Mouse (Mus musculus) megakaryocyte, adult 5-6 weeks (primary cell): Measurements from ENCODE around the gene Chchd1. TPM values are rescaled to one million over a fixed set of nuclear protein-coding genes. Genes with fewer than 3 reads are reported as not detected.
"Not testable (repeated sequence)": the region's sequence is repeated elsewhere in the genome, so short reads cannot be mapped to it uniquely, and the experiment has no call there.

Source experiments
- ATAC-seq: 2 replicates; pipeline ENCODE4 v1.8.0; 2016; ENCODE audit warnings: mild to moderate bottlenecking, inconsistent platforms; ENCODE audit not compliant: poor library complexity, severe bottlenecking
- total RNA-seq, 2 experiments: library from RNA; stranded (forward) in 1 of 2; stranded (reverse) in 1 of 2; fragments of 153-499, 151-499 nt in 1 of 2; fragments of 221-1000, 200-1000 nt in 1 of 2; gene quantifications; 2 replicates each; pipeline versions ENCODE4 v1.2.3 to v1.2.4; 2015 to 2017

Gene Chchd1
- total RNA-seq, 2 experiments from 2014 or later, result 86.8 to 107 TPM

DNA sequence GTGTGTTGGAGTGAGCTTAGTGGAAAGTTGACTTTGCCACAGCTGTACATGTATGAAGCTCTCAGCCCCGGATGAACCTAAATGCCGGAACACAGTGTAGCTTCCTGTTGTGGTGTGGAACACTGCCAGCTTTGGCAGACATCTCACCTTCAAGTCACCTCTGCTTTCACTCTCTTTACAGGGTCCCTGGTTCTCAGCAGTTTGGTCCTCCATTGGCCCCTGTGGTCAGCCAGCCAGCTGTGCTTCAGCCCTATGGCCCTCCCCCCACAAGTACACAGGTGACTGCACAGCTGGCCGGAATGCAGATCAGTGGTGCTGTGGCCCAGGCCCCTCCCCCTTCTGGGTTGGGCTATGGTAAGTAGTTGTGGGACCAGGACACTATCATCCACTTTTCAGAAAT, 20.3 kb upstream of the Chchd1 start:
- ATAC-seq, result peak; percentile 86

DNA sequence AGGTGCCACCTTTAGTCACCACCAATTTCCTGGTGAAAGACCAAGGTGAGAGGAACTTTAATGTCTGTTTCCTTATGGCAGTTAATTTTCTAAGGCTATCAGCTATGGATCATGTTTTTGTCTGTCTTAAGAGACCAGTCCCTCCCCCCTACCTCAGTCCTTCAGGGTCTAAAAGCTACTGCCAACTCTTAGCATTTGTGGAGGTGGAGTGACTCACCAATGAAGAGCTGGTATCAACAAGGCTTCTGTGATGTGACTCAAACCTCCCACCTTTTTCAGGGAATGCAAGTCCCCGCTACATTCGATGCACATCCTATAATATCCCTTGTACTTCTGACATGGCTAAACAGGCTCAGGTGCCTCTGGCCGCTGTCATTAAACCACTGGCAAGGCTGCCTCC, 16.2 kb upstream of the Chchd1 start:
- ATAC-seq, result no peak

DNA sequence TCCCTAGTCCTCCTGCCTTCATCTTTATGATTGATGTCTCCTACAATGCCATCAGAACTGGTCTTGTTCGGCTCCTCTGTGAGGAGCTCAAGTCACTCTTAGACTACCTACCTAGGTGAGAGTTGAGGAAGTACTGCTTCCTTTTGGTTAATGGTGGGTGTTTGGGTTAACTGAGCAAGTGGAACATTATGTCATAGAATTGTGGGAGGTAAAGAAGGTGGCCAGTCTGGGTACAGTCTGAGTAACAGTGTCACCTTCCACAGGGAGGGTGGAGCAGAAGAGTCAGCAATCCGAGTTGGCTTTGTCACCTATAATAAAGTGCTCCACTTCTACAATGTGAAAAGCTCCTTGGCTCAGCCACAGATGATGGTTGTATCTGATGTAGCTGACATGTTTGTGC, 13.8 kb upstream of the Chchd1 start:
- no peak for ATAC-seq

DNA sequence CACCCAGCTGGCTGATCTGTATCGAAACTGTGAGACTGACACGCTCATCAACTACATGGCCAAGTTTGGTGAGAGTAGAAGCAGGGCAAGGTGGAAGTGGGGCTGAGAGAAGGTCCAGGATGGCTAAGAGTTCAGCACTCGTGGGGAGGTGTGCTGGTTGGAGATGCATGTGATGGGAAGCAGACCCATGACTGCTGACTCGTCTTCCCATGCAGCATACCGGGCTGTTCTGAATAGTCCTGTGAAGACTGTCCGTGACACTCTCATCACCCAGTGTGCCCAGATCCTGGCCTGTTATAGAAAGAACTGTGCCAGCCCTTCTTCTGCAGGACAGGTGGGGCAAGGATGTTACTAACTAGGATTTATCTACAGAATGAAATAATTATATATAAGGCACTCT, 11.0 kb upstream of the Chchd1 start:
- no peak for ATAC-seq

DNA sequence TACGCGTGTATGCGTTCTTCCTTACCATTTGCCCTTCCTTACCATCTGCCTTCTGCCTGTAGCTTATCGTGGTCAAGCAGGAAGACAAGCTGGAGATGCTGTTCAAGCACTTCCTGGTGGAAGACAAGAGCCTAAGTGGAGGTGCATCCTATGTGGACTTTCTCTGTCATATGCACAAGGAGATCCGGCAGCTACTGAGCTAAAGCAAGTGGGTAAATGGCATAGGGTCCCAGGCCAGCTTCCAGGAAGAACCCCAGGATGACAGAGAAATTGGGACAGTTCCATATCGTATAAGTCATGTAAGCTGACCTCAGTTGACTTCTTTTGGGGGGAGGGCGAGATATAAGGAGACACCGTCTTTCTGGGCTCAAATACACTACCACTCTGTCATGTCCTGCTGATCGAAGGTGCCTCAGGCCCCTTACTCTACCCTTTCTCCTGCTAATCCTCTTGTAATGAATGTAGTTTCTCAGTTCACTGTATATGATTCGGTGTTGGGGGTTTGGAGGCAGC, 9.2 kb upstream of the Chchd1 start:
- ATAC-seq, result no peak

DNA sequence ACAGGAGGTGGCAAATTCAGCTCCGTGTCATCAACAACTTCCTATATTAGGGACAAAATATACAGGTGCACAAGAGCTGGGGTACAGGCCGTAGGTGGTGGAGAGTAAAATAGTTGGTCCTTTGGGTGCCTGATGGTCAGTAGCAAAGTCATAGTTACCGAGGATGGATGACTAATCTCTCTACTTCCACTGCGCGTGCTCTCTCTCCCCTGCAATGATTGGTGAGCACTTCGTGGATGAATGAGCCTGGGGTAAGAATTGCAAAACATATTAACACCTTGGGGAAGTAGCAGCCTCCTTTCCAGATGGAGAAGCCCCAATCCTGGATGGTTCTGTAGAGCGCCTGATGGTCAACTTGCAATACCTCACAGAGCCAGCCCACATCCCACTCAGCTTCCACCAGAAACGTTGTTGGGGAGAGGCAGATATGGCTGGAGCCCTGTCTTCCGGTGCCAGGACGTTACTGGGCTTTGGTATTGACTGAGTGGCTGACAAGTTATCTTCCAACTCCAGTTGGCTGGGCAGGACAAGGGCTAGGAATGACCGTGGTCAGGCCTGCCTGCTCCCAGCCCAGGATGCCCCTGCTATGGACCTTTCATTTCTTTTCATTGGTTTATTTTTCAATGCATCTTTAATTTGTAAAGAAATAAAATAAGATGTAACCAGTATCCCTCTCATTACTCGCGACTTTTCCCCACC, 8.5 kb upstream of the Chchd1 start:
- peak; percentile 2; the same call in 1 of the 2 replicates for ATAC-seq

DNA sequence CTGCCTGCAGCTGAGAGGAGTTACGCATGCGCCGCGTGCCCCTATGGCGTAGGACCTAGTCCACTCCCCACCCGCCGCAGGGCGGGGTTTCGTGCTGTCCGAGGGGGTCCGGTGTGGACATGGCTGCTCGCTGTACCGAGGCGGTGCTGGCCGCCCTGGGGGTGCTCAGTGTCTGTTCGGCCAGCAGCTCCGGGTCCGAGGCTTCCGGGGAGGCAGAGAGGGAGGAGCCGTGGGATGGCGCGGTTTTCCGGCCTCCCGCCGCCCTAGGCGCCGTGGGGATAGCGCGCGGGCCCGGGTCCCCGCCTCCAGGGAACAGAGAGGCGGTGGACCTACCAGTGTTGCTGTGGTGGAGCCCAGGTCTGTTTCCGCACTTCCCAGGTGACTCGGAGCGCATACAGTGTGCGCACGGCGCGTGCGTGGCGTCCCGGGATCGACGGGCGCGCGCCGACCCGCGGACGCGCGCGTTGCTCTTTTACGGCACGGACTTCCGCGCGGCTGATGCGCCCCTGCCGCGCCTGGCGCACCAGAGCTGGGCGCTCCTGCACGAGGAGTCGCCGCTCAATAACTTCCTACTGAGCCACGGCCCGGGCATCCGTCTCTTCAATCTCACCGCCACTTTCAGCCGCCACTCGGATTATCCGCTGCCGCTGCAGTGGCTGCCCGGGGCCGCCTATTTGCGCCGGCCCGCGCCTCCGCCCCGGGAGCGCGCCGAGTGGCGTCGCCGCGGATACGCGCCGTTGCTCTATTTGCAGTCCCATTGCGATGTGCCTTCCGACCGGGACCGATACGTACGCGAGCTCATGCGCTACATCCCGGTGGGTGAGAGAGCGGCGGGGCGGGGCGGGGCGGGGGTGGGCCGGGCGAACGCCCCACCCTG, 7.7 kb upstream of the Chchd1 start, which contains the start of gene Fut11:
TSS of gene Fut11 (plus strand) at position 85 of the 877 bp plus-strand sequence.
- ATAC-seq, result peak; percentile 69

DNA sequence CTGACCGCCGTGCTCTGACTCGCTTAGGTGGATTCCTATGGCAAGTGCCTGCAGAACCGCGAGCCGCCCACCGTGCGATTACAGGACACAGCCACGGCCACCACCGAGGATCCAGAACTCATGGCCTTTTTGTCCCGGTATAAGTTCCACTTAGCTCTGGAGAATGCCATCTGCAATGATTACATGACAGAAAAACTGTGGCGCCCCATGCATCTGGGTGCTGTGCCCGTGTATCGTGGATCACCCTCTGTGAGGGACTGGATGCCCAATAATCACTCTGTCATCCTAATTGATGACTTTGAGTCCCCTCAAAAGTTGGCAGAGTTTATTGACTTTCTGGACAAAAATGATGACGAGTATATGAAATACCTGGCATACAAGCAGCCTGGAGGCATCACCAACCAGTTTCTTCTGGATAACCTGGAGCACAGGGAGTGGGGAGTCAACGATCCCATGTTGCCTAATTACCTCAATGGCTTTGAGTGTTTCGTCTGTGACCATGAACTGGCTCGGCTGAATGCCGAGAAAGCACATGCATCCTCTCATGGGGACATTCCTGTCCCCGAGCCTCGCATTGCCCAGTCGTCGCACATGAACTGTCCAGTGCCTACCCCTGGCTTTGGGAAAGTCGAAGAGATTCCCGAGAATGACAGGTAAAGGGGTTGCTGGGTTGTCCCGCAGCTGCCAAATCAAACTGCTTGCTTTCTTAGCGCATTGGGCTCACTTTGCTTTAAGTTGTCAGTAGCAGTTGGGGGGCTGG, 6.9 kb upstream of the Chchd1 start:
- no peak for ATAC-seq

DNA sequence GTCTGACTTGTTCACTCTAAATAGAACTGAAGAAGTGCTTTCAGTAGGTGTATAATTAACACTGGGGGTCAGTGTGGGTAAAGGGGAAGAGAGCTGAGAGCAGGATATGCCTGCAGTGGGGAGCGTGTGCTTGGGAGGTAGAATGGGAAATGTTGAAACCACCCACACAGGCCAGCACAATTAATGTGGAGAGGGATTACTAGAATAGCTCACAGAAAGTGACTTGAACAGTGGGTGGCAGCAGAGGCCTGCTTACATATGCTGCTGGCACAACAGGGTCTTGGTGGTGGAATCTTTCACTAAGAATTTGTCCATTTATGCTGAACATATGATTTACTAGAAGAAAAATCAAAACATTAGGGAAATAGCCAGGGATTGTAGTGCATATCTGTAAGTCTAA, 5.8 kb upstream of the Chchd1 start:
- ATAC-seq, result peak; percentile 45

DNA sequence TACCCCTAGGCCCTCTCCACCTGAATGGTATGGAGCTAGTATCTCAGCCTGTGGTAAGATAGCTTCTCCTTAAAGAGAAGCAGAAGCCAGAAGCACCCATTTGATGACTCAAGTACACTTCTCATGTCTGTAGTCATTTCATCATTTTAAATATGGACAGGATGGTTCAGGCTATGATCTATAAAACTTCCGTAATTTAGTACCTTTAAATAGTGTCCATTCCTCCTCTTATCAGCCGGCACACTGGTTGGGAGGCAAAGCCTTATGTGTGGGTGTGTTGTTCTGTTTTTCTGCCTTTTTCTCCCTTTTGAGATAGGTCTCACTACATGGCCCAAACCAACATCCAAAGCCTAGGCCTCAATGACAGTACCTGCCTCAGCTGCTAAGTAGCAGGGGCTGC, 4.3 kb upstream of the Chchd1 start:
- no peak for ATAC-seq

DNA sequence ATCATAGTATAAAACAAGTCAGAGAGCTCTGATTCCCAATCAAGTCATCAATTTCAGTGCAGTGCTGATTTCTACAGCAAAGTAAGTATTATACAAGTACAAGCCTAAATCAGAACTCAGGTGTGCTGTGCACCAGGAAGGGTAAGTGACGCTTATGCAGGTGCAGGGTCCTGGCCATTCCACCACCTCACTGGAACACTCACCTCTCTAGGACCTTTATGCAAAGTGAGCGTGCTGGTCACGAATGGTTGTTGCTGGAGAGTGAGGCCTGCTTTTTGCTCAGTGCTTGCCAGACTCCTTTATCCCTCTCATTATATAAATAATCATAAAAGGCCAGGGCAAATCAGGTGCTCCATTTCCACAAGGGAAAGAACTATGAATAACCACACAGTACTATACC, 2.4 kb upstream of the Chchd1 start:
- ATAC-seq, result no peak

DNA sequence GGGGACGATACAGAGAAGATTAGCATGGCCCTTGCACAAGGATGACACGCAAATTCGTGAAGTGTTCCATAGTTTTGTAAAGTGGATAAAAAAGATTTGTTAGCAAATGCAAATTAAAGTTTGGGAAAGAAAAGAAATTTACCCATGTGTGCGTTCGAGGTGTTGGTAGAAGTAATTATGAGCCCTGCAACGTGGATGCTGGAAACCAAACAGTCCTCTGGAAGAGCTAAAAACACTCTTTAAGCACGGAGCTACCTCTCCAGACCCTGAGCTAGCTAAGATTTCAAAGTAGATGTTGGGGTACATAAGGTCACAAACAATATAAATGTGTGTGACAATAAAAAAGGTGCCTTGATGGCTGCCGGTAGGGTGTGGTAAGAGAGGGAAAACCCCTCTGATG, 1.3 kb upstream of the Chchd1 start:
- no peak for ATAC-seq

DNA sequence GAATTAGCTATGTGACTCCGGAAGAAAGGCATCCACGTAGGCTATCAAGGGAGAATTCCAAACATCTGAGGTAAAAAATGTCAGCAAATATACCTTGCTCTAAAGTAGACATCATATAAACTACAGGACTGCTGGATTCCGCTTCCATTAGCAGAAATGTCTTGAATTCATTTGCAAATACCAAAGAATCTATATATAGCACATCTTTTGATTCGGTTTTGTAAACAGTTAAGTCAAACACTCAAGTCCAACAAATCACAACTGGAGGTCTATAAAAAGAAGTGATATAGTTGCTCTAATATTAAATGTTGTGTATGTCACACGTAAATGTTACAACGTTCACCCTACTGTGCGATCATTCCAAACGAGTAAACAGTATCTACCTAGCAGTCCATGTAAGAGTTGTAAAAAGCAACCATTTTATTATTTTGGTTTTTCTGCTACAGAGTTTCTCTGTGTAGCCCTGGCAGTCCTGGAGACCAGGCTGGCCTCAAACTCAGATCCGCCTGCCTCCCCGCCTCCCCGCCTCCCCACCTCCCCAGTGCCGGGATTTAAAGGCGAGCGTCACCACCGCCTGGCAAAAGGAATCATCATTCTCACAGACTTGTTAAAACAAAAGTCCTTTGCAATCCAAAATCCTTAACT, 588 bp upstream of the Chchd1 start:
- no peak for ATAC-seq

DNA sequence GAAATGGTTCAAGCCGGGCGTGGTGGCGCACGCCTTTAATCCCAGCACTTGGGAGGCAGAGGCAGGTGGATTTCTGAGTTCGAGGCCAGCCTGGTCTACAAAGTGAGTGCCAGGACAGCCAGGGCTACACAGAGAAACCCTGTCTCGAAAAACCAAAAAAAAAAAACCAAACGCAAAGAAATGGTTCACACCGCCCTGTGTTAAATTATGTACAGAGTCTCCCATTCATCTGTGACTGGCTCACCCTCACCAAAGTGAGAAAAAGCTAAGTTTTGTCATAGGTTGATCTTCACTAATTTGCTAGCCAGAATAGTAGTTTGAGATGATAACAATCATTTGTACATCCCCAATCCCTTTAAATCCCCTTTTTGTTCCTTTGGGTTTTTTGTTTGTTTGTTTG, 655 bp downstream of the Chchd1 start:
- ATAC-seq, result not testable (repeated sequence)

DNA sequence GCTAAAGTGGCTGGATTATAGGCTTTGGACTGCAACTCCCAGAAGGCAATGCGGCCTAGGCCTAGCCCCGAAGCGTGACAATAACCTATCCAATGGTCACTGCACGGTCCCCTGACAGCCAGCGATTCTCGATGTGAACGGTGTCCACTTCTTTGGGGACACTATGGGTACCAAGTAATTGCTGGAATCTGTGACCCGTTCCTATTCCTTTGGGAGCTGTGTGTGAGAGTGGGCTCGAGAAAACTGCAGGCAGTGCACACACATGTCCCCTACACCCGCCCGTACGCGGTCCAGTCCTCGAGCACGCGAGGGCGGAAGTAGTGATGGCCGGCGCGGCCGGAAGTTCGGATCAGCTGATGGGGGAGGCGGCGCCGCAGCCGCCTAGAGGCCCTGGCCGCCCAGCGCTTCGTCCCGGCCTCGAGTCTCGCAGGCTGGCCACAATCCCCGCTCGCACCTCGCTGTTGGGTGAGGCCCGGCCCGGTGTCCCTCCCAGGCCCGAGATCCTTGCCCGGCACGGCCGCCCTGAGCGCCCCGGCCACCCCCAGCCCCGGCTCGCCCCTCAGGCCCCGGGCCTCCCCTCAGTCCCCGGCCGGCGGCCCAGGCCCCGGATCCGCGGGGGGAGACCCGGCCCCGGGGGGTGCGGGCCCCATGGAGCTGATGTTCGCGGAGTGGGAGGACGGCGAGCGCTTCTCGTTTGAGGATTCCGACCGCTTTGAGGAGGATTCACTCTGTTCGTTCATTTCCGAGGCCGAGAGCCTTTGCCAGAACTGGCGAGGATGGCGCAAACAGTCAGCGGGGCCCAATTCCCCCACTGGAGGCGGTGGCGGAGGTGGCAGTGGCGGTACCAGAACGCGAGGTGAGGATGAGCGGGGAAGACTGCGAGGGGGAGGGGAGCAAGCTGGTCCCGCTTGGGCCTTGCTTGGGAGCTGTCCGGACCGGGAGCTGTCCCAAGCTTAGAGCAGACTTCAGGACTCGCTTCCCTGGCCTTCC, 4.7 kb downstream of the Chchd1 start, which contains the start of gene Zswim8:
TSS of gene Zswim8 (plus strand) at position 352 of the 990 bp plus-strand sequence.
- ATAC-seq, result peak; percentile 84

DNA sequence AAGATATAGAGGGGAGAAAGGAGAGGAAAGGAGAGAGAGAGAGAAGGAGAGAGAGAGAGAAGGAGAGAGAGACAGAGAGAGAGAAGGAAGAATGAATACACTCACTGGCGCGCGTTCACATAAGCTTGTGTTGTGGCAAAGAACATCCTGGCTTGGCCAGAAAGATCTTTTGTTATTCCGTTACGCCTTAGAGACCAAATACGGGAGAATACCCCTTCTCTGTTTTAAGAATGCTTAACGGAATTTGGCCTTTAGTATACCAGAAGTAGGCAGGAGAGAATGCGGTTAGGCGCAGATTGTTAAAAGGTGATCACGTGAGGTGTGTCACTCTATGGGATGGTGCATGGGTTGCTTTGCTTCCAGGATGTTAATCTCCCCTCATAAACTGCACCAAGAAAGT, 5.4 kb downstream of the Chchd1 start:
- ATAC-seq, result no peak

DNA sequence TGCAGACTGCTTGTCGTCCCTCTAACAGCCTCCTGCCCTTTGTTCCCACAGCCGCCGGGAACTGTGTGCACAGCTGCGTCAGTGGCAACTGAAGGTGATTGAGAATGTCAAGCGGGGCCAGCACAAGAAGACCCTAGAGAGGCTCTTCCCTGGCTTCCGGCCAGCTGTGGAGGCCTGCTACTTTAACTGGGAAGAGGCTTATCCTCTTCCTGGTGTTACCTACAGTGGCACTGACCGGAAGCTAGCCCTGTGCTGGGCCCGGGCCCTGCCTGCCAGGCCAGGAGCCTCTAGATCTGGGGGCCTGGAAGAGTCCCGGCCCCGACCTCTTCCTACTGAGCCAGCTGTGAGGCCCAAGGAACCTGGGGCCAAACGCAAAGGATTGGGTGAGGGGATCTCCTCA, 11.0 kb downstream of the Chchd1 start:
- ATAC-seq, result no peak

DNA sequence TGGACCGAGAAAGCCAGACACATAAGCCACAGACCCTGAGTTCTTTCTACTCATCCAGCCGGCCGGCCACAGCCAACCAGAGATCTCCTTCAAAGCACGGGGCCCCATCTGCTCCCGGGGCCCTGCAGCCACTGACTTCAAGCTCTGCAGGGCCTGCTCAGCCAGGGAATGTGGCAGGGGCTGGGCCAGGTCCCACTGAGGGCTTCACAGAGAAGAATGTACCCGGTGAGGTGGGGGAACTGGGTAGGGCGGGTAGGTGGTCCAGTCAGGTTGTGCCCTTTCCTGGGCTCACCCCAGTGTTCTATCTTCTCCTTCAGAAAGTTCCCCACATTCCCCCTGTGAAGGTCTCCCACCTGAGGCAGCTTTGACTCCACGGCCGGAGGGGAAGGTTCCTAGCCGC, 15.6 kb downstream of the Chchd1 start:
- ATAC-seq, result no peak

DNA sequence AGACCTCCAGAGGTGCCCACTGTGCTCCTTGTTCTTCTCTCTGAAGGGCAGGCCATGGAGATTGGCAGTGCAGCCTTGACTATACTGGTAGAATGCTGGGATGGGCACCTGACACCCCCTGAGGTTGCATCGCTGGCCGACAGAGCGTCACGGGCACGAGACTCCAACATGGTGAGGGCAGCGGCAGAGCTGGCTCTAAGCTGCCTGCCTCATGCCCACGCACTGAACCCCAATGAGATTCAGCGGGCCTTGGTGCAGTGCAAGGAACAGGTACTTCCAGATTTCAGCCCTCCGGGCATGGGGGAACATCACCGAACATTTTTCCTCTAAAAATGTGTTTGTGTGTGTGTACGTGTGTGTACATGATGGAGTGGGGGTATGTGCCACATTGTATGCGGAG, 17.0 kb downstream of the Chchd1 start:
- no peak for ATAC-seq
